Mouse (Mus musculus) cerebellum, adult 2 months (tissue): ENCODE measurements at regions not wholly inside any gene's neighbourhood (a gene's known extent, or its start where the extent isn't known, plus 50 kb on each side); places are given as distances from the start of the nearest gene placed in this dataset.

Experiments
- DNase-seq, 2 experiments: peaks; one replicate each; pipeline ENCODE4 v3.0.0; 2021
- H3K27ac ChIP-seq: fragments of 200-500 bp; 2 replicates; pipeline ENCODE4 v1.5.1; 2012; ENCODE audit warnings: low read length, control low read depth, inconsistent platforms; ENCODE audit not compliant: insufficient read depth
- H3K27me3 ChIP-seq: fragments of 200-500 bp; 2 replicates; pipeline ENCODE4 v1.6.1; 2012; ENCODE audit warnings: inconsistent platforms, mild to moderate bottlenecking, low read length, moderate library complexity; ENCODE audit not compliant: control insufficient read depth, insufficient read depth
- H3K4me1 ChIP-seq: fragments of 200-500 bp; 2 replicates; pipeline ENCODE4 v1.6.1; 2011; ENCODE audit warnings: low read length; ENCODE audit not compliant: control insufficient read depth, insufficient read depth
- H3K4me3 ChIP-seq: fragments of 200-500 bp; replicated peaks from 2 replicates; pipeline ENCODE3; 2011; ENCODE audit warnings: mild to moderate bottlenecking, low read depth, low read length, control low read depth; ENCODE audit not compliant: insufficient read depth
- CTCF ChIP-seq: fragments of 200-500 bp; IDR thresholded peaks from 2 replicates; pipeline ENCODE4 v1.5.1; 2011; ENCODE audit warnings: low read depth, mild to moderate bottlenecking, control low read depth, low read length, moderate library complexity, borderline replicate concordance; ENCODE audit not compliant: insufficient read depth
- POLR2A ChIP-seq: fragments of 200-500 bp; IDR thresholded peaks from 2 replicates; pipeline ENCODE4 v1.6.1; 2011; ENCODE audit warnings: low read length, control low read depth, borderline replicate concordance; ENCODE audit not compliant: insufficient read depth
- WGBS: fragments of 180-500 bp; shearing (Covaris S2); methylation state at CpG from one replicate; pipeline ENCODE4 v1.1.7; 2018; 5-methylcytosine and 5-hydroxymethylcytosine counted together

- DNase-seq: no peak
- TF ChIP-seq CTCF (no peak), POLR2A (no peak)
Observed at GRCm38 (mm10) chr13:32556396-32556795, 217.9 kb upstream of the Gmds start.

GRCm38 (mm10) chr13:32555064-32555463 is 216.5 kb upstream of the Gmds start:
- Histone ChIP-seq H3K4me3 (no peak overlapping the region), H3K27ac (no peak overlapping the region), H3K4me1 (no peaks in the 10 kb centered on the region), H3K27me3 (no peaks in the 10 kb centered on the region)
- TF ChIP-seq POLR2A: no peak
- TF ChIP-seq CTCF: no peak
- DNase-seq: no peak
- WGBS: 89% methylated on average over 1 of the region's 1 CpGs

More at GRCm38 (mm10) chr13:32556396-32556795, 217.9 kb upstream of the Gmds start:
- no peak overlapping the region for H3K27ac ChIP-seq
- no peaks in the 10 kb centered on the region for H3K4me1 ChIP-seq
- no peak overlapping the region for H3K4me3 ChIP-seq
- H3K27me3 ChIP-seq: no peaks in the 10 kb centered on the region
- 96% methylated on average over 2 of the region's 2 CpGs for WGBS

- H3K4me1 ChIP-seq: no peaks in the 10 kb centered on the region
- DNase-seq: no peak
- 94% methylated on average over 3 of the region's 3 CpGs for WGBS
Observed at GRCm38 (mm10) chr13:32554601-32555000, 216.1 kb upstream of the Gmds start.

GRCm38 (mm10) chr13:32553136-32553535 is 214.6 kb upstream of the Gmds start:
- H3K27me3 ChIP-seq: no peaks in the 10 kb centered on the region
- no peak for TF ChIP-seq CTCF
- TF ChIP-seq POLR2A: no peak
- no peak overlapping the region for H3K27ac ChIP-seq
- no peak overlapping the region for H3K4me3 ChIP-seq
- DNase-seq: no peak
- no peaks in the 10 kb centered on the region for H3K4me1 ChIP-seq
- WGBS: 83% methylated on average over 4 of the region's 4 CpGs

More at GRCm38 (mm10) chr13:32554601-32555000, 216.1 kb upstream of the Gmds start:
- no peak overlapping the region for H3K27ac ChIP-seq
- TF ChIP-seq POLR2A (no peak), CTCF (no peak)
- no peaks in the 10 kb centered on the region for H3K27me3 ChIP-seq
- H3K4me3 ChIP-seq: no peak overlapping the region

GRCm38 (mm10) chr13:32550113-32550512 is 211.6 kb upstream of the Gmds start:
- 85% methylated on average over 3 of the region's 3 CpGs for WGBS
- Histone ChIP-seq H3K4me3 (no peak overlapping the region), H3K4me1 (no peaks in the 10 kb centered on the region), H3K27me3 (no peaks in the 10 kb centered on the region), H3K27ac (no peak overlapping the region)
- DNase-seq: no peak
- TF ChIP-seq POLR2A (no peak), CTCF (no peak)

- WGBS: 48% methylated on average over 7 of the region's 7 CpGs
- TF ChIP-seq CTCF (no peak), POLR2A (no peak)
- Histone ChIP-seq H3K4me1 (no peaks in the 10 kb centered on the region), H3K4me3 (no peak overlapping the region), H3K27me3 (no peaks in the 10 kb centered on the region), H3K27ac (no peak overlapping the region)
- no peak for DNase-seq
Observed at GRCm38 (mm10) chr13:32547126-32547525, 208.6 kb upstream of the Gmds start.

- Histone ChIP-seq H3K4me3 (no peak overlapping the region), H3K27ac (no peak overlapping the region), H3K4me1 (no peaks in the 10 kb centered on the region), H3K27me3 (no peaks in the 10 kb centered on the region)
- DNase-seq: peak in 1 of 2 experiments; percentile 5
- TF ChIP-seq CTCF: no peak
- TF ChIP-seq POLR2A: no peak
- 51% methylated on average over 7 of the region's 7 CpGs for WGBS
Observed at GRCm38 (mm10) chr13:32544986-32545740, 206.6 kb upstream of the Gmds start.

- TF ChIP-seq POLR2A (no peak), CTCF (no peak)
- 91% methylated on average over 1 of the region's 1 CpGs for WGBS
- DNase-seq: no peak
Observed at GRCm38 (mm10) chr13:32541611-32542010, 203.1 kb upstream of the Gmds start.

More at GRCm38 (mm10) chr13:32541611-32542010, 203.1 kb upstream of the Gmds start:
- H3K4me1 ChIP-seq: no peaks in the 10 kb centered on the region
- no peaks in the 10 kb centered on the region for H3K27me3 ChIP-seq
- no peak overlapping the region for H3K27ac ChIP-seq
- no peak overlapping the region for H3K4me3 ChIP-seq
